Mouse (Mus musculus) G1E (cell line): ENCODE results near the gene Spata25.

ENCODE experiments used
- CTCF ChIP-seq: IDR thresholded peaks from 2 replicates; pipeline ENCODE4 v1.5.1; 2012; ENCODE audit warnings: low read depth, low read length, inconsistent platforms, mixed read lengths
- GATA1 ChIP-seq: IDR thresholded peaks from 2 replicates; pipeline ENCODE4 v1.6.1; 2012; ENCODE audit warnings: borderline replicate concordance, low read length, inconsistent platforms, mixed read lengths

- TF ChIP-seq CTCF (no peak), GATA1 (no peak)
These were observed 23.0 kb downstream of the Spata25 start for GRCm38 (mm10) chr2:164805332-164805718.
